In the genomic region with DNA sequence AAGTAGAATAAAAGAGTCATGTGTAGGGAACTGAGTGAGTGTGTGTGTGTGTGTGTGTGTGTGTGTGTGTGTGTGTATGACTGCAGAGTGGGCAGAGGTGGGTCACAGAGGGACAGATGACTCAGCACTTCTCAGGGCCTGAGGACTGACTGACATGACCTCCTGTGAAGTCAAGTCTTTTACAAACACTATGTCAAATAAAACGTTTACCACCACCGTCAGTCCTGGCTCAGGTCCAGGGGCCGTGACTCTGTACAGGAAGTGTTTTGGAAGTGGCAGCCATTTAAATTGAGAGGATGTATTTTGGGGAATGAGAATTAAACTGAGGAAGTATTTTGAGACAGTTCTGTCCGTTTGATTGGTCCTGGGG, we compare ENCODE assay signal across 9 mouse cellular contexts. TPM values are rescaled to one million over a fixed set of nuclear protein-coding genes. Genes with fewer than 3 reads are reported as not detected.
DNase-seq lines count a peak whose midpoint lies in the region; ATAC-seq and TF ChIP-seq lines count a peak whose summit lies in the region.
"Had no signal": no experiment of that assay in that cellular context is flagged by ENCODE, and none has a peak within 500 bp of the region (broad histone marks: within the 10 kb centered on the region; RNA-seq: fewer than 3 reads in every experiment).

No protein-coding gene starts in this region.

- TF ChIP-seq POLR2A in spleen, adult 2 months (IDR thresholded peaks at IDR 0.05; ENCODE audit: low read depth, low read length) = no peak

- H3K9me3 ChIP-seq in liver, embryonic 13.5 days (replicated peaks) = no peaks in the 10 kb centered on the region
- no peaks in the 10 kb centered on the region for H3K9me3 ChIP-seq in stomach, embryonic 16.5 days (replicated peaks; ENCODE audit: control insufficient read depth, low read length)
- no peaks in the 10 kb centered on the region for H3K9me3 ChIP-seq in midbrain, embryonic 15.5 days
- no peaks in the 10 kb centered on the region for H3K9me3 ChIP-seq in hindbrain, embryonic 11.5 days (ENCODE audit: control insufficient read depth, low read length)

- ATAC-seq in erythroblast, adult 5-6 weeks (replicated peaks; ENCODE audit: low FRiP score, poor library complexity, severe bottlenecking) = peak; percentile 39
- peak; percentile 76 for ATAC-seq in liver, embryonic 13.5 days (ENCODE audit: low read depth)
- ATAC-seq in stomach, embryonic 16.5 days (ENCODE audit: insufficient read depth, low FRiP score) = peak; percentile 49; the same call in 1 of the 2 replicates
- no peak for ATAC-seq in midbrain, embryonic 15.5 days (replicated peaks)
- ATAC-seq in hindbrain, embryonic 11.5 days (ENCODE audit: low FRiP score) = no peak

- no peak overlapping the region for H3K4me2 ChIP-seq in liver, embryonic 13.5 days
- no peak overlapping the region for H3K4me2 ChIP-seq in stomach, embryonic 16.5 days (ENCODE audit: low read depth, low read length)
- H3K4me2 ChIP-seq in midbrain, embryonic 15.5 days = no peak overlapping the region
- no peak overlapping the region for H3K4me2 ChIP-seq in hindbrain, embryonic 11.5 days (replicated peaks; ENCODE audit: low read depth, low read length)

- no peaks in the 10 kb centered on the region; the same call in 1 of the 2 replicates for H3K4me1 ChIP-seq in spleen, adult 2 months (ENCODE audit: control insufficient read depth, insufficient read depth, insufficient read length)
- no peaks in the 10 kb centered on the region for H3K4me1 ChIP-seq in liver, embryonic 13.5 days (replicated peaks)
- peaks cover 52% of the 10 kb centered on the region for H3K4me1 ChIP-seq in stomach, embryonic 16.5 days (ENCODE audit: control insufficient read depth, insufficient read depth, low read length)
- H3K4me1 ChIP-seq in midbrain, embryonic 15.5 days = no peaks in the 10 kb centered on the region
- H3K4me1 ChIP-seq in hindbrain, embryonic 11.5 days (replicated peaks; ENCODE audit: control insufficient read depth, insufficient read depth, low read length) = no peaks in the 10 kb centered on the region

- intact Hi-C loops in left cerebral cortex, adult 2 months (cut with DNase I) = no loop called here

- DNase-seq in spleen, adult 2 months (ENCODE audit: low read depth in 1 of 2, low spot score in 2 of 2) = no peak
- no peak for DNase-seq in spleen, adult 18-20 months
- peak; percentile 5 for DNase-seq in liver, embryonic 13.5 days
- DNase-seq in left cerebral cortex, adult 2 months (ENCODE audit: extremely low spot score in 1 of 2, low spot score in 2 of 2) = no peak
- no peak for DNase-seq in hindbrain, embryonic 11.5 days (ENCODE audit: low spot score)
- DNase-seq: thymus, adult 2 months had no signal

- WGBS in spleen, adult 2 months = 19% methylated on average over 4 of the region's 4 CpGs
- WGBS in liver, embryonic 13.5 days (ENCODE audit: insufficient replicate concordance) = 36% methylated on average over 4 of the region's 4 CpGs
- WGBS in stomach, embryonic 16.5 days = 14% methylated on average over 4 of the region's 4 CpGs
- 41% methylated on average over 4 of the region's 4 CpGs for WGBS in midbrain, embryonic 15.5 days
- 51% methylated on average over 4 of the region's 4 CpGs for WGBS in hindbrain, embryonic 11.5 days

- H3K9ac ChIP-seq in liver, embryonic 13.5 days = no peak overlapping the region
- no peak overlapping the region for H3K9ac ChIP-seq in stomach, embryonic 16.5 days (ENCODE audit: low read length)
- no peak overlapping the region for H3K9ac ChIP-seq in midbrain, embryonic 15.5 days
- no peak overlapping the region for H3K9ac ChIP-seq in hindbrain, embryonic 11.5 days (ENCODE audit: low read depth, low read length)

- no peaks in the 10 kb centered on the region for H3K36me3 ChIP-seq in spleen, adult 2 months (ENCODE audit: control insufficient read depth, insufficient read depth, low read length)
- H3K36me3 ChIP-seq in liver, embryonic 13.5 days = peaks cover 7% of the 10 kb centered on the region; the same call in 1 of the 2 replicates
- H3K36me3 ChIP-seq in stomach, embryonic 16.5 days (ENCODE audit: control insufficient read depth, insufficient read depth, low read length) = peaks cover 4% of the 10 kb centered on the region
- H3K36me3 ChIP-seq in midbrain, embryonic 15.5 days (replicated peaks) = no peaks in the 10 kb centered on the region
- no peaks in the 10 kb centered on the region for H3K36me3 ChIP-seq in hindbrain, embryonic 11.5 days (ENCODE audit: control insufficient read depth, insufficient read depth, low read length)

- TF ChIP-seq CTCF in spleen, adult 2 months (IDR thresholded peaks at IDR 0.05; ENCODE audit: extremely low read depth, insufficient read depth, insufficient read length, insufficient replicate concordance) = no peak
- TF ChIP-seq CTCF in left cerebral cortex, adult 2 months (IDR thresholded peaks at IDR 0.05) = no peak

- H3K27me3 ChIP-seq in spleen, adult 2 months (ENCODE audit: control insufficient read depth, insufficient read depth, low read length) = no peaks in the 10 kb centered on the region
- no peaks in the 10 kb centered on the region for H3K27me3 ChIP-seq in liver, embryonic 13.5 days
- no peaks in the 10 kb centered on the region for H3K27me3 ChIP-seq in stomach, embryonic 16.5 days (ENCODE audit: control insufficient read depth, insufficient read depth, low read length)
- no peaks in the 10 kb centered on the region for H3K27me3 ChIP-seq in midbrain, embryonic 15.5 days (replicated peaks)
- H3K27me3 ChIP-seq in hindbrain, embryonic 11.5 days (ENCODE audit: control insufficient read depth, insufficient read depth, low read length) = no peaks in the 10 kb centered on the region

- H3K4me3 ChIP-seq in spleen, adult 2 months (ENCODE audit: extremely low read depth, insufficient read depth, insufficient read length) = no peak overlapping the region
- H3K4me3 ChIP-seq in liver, embryonic 13.5 days (replicated peaks) = no peak overlapping the region
- H3K4me3 ChIP-seq in stomach, embryonic 16.5 days (replicated peaks; ENCODE audit: low read length) = no peak overlapping the region
- no peak overlapping the region for H3K4me3 ChIP-seq in left cerebral cortex, adult 2 months
- no peak overlapping the region for H3K4me3 ChIP-seq in midbrain, embryonic 15.5 days
- H3K4me3 ChIP-seq in hindbrain, embryonic 11.5 days (ENCODE audit: low read depth, low read length) = no peak overlapping the region

- peak overlapping the region; percentile 25; the same call in 1 of the 2 replicates for H3K27ac ChIP-seq in spleen, adult 2 months (ENCODE audit: insufficient read depth, low read length)
- H3K27ac ChIP-seq in liver, embryonic 13.5 days = no peak overlapping the region; the same call in 1 of the 2 replicates
- H3K27ac ChIP-seq in stomach, embryonic 16.5 days (ENCODE audit: low read length) = peak overlapping the region; percentile 43
- no peak overlapping the region for H3K27ac ChIP-seq in left cerebral cortex, adult 2 months
- H3K27ac ChIP-seq in midbrain, embryonic 15.5 days = no peak overlapping the region
- no peak overlapping the region for H3K27ac ChIP-seq in hindbrain, embryonic 11.5 days (ENCODE audit: low read depth, low read length)

RNA-seq across cellular contexts. Expression of gene Mettl14, which starts 52.9 kb away (rescaled TPM):
- polyA plus RNA-seq in spleen, adult 2 months (2012; rRNA removed) = 3.4 and 3.8 TPM in 2 replicates
- 6.1 and 6.9 TPM in 2 replicates for total RNA-seq in erythroblast, adult 5-6 weeks (2015; ENCODE audit: low replicate concordance)
- 3.1 and 5.3 TPM in 2 replicates for total RNA-seq in erythroblast, adult 5-6 weeks (2017; ENCODE audit: low replicate concordance)
- 9.4 and 11.7 TPM in 2 replicates for polyA plus RNA-seq in liver, embryonic 13.5 days (2015; fragmentation: Nextera tagmentation; extraction: Ambion mirVana)
- polyA plus RNA-seq in stomach, embryonic 16.5 days (2015; fragmentation: Nextera tagmentation; extraction: Ambion mirVana) = 24.4 and 25.0 TPM in 2 replicates
- 10 to 100 TPM; 11.2 to 12.3 TPM for total RNA-seq in left cerebral cortex, adult 2 months (2021)
- polyA plus RNA-seq in midbrain, embryonic 15.5 days (2015; fragmentation: Nextera tagmentation; extraction: Ambion mirVana) = 21.6 and 22.3 TPM in 2 replicates
- polyA plus RNA-seq in hindbrain, embryonic 11.5 days (2014; fragmentation: Nextera tagmentation; extraction: Ambion mirVana) = 28.9 TPM in 2 replicates

Comparison
In these comparisons a context has a peak if more than half of its experiments do, and no peak if none do; other contexts are left out.
1. H3K27ac ChIP-seq: peak in spleen, adult 2 months (single experiment) and stomach, embryonic 16.5 days (single experiment); none in liver, embryonic 13.5 days (single experiment), left cerebral cortex, adult 2 months (single experiment), midbrain, embryonic 15.5 days (single experiment) and hindbrain, embryonic 11.5 days (single experiment).
2. ATAC-seq: peak in erythroblast, adult 5-6 weeks (single experiment), liver, embryonic 13.5 days (single experiment) and stomach, embryonic 16.5 days (single experiment); none in midbrain, embryonic 15.5 days (single experiment) and hindbrain, embryonic 11.5 days (single experiment).